Comparison of ENCODE assay signal across 23 mouse cellular contexts in genomic region chr7:90703951-90704350, GRCm38 (mm10).
"Had no signal": no experiment of that assay in that cellular context is flagged by ENCODE, and none has a peak within 500 bp of the region (broad histone marks: within the 10 kb centered on the region; RNA-seq: fewer than 3 reads in every experiment).

No protein-coding gene starts in this region.

- H3K9ac ChIP-seq: heart, embryonic 12.5 days; hindbrain, embryonic 12.5 days; hindbrain, embryonic 14.5 days; intestine, embryonic 15.5 days; limb, embryonic 12.5 days; liver, embryonic 13.5 days; liver, embryonic 15.5 days had no signal

- H3K9me3 ChIP-seq: heart, embryonic 10.5 days; heart, embryonic 12.5 days; hindbrain, embryonic 10.5 days; hindbrain, embryonic 12.5 days; intestine, embryonic 15.5 days; limb, embryonic 10.5 days; limb, embryonic 12.5 days; liver, embryonic 13.5 days; liver, embryonic 15.5 days had no signal

- H3K4me1 ChIP-seq: heart, embryonic 10.5 days; heart, embryonic 12.5 days; hindbrain, embryonic 10.5 days; hindbrain, embryonic 12.5 days; intestine, embryonic 15.5 days; limb, embryonic 10.5 days; liver, embryonic 13.5 days; liver, embryonic 15.5 days had no signal

- H3K4me2 ChIP-seq: heart, embryonic 12.5 days; hindbrain, embryonic 12.5 days; hindbrain, embryonic 14.5 days; intestine, embryonic 15.5 days; limb, embryonic 12.5 days; liver, embryonic 11.5 days; liver, embryonic 13.5 days; liver, embryonic 15.5 days had no signal

- DNase-seq: gastrocnemius, adult 2 months; gastrocnemius, postnatal 10 days; gastrocnemius, postnatal 25 days; heart, adult 18-20 months; heart, postnatal 10 days; heart, postnatal 4 days; kidney, postnatal 14 days; liver; liver, embryonic 13.5 days had no signal

- H3K36me3 ChIP-seq: heart, embryonic 10.5 days; heart, embryonic 12.5 days; hindbrain, embryonic 10.5 days; hindbrain, embryonic 12.5 days; intestine, embryonic 15.5 days; limb, embryonic 10.5 days; limb, embryonic 12.5 days; liver, embryonic 13.5 days; liver, embryonic 15.5 days had no signal

- H3K4me3 ChIP-seq: gastrocnemius, adult 2 months; heart, embryonic 10.5 days; heart, embryonic 12.5 days; hindbrain, embryonic 10.5 days; hindbrain, embryonic 12.5 days; intestine, embryonic 15.5 days; left cerebral cortex, adult 2 months; limb, embryonic 10.5 days; limb, embryonic 12.5 days; liver, embryonic 13.5 days; liver, embryonic 15.5 days had no signal

- H3K27ac ChIP-seq: gastrocnemius, adult 2 months; heart, embryonic 10.5 days; hindbrain, embryonic 10.5 days; hindbrain, embryonic 12.5 days; hindbrain, embryonic 14.5 days; intestine, embryonic 15.5 days; left cerebral cortex, adult 2 months; limb, embryonic 10.5 days; limb, embryonic 12.5 days; liver, embryonic 13.5 days; liver, embryonic 15.5 days had no signal

- ATAC-seq: hindbrain, embryonic 16.5 days; inflammation-experienced regulatory T-cells, adult 6 months; intestine, embryonic 15.5 days; intestine, postnatal 0 days had no signal

- H3K27me3 ChIP-seq: heart, embryonic 12.5 days; hindbrain, embryonic 12.5 days; intestine, embryonic 15.5 days; limb, embryonic 12.5 days; liver, embryonic 13.5 days; liver, embryonic 15.5 days had no signal
